Mouse (Mus musculus) intestine, postnatal 0 days (tissue): ENCODE results near the gene Amotl2. TPM values are rescaled to one million over a fixed set of nuclear protein-coding genes. Genes with fewer than 3 reads are reported as not detected.

Source experiments
- ATAC-seq: fragments of 200-750 bp; cut with Nextera tagmentation; 2 replicates; pipeline ENCODE4 v1.8.0; 2017; ENCODE audit warnings: mild to moderate bottlenecking, moderate TSS enrichment, moderate library complexity
- H3K27ac ChIP-seq: fragments of 300-500 bp; sonication (generic); 2 replicates; pipeline ENCODE4 v1.5.1; 2014; ENCODE audit warnings: mild to moderate bottlenecking, low read depth, low read length, moderate library complexity
- H3K27me3 ChIP-seq: fragments of 300-500 bp; sonication (generic); replicated peaks from 2 replicates; pipeline ENCODE4 v1.6.1; 2014; ENCODE audit warnings: low read length, mixed read lengths; ENCODE audit not compliant: control insufficient read depth, insufficient read depth
- H3K36me3 ChIP-seq: fragments of 300-500 bp; sonication (generic); 2 replicates; pipeline ENCODE4 v1.6.1; 2014; ENCODE audit warnings: mild to moderate bottlenecking, moderate library complexity; ENCODE audit not compliant: control insufficient read depth, insufficient read depth
- H3K4me1 ChIP-seq: fragments of 300-500 bp; sonication (generic); replicated peaks from 2 replicates; pipeline ENCODE4 v1.6.1; 2014; ENCODE audit warnings: antibody characterized with exemption, low read length, mixed read lengths; ENCODE audit not compliant: control insufficient read depth, insufficient read depth
- H3K4me2 ChIP-seq: fragments of 300-500 bp; sonication (generic); replicated peaks from 2 replicates; pipeline ENCODE4 v1.6.1; 2014; ENCODE audit warnings: low read depth, mild to moderate bottlenecking, moderate library complexity
- H3K4me3 ChIP-seq: fragments of 300-500 bp; sonication (generic); 2 replicates; pipeline ENCODE4 v1.5.1; 2014; ENCODE audit warnings: low read depth, low read length
- H3K9ac ChIP-seq: fragments of 300-500 bp; sonication (generic); 2 replicates; pipeline ENCODE4 v1.6.1; 2014; ENCODE audit warnings: mild to moderate bottlenecking, low read depth, low read length
- H3K9me3 ChIP-seq: fragments of 300-500 bp; sonication (generic); 2 replicates; pipeline ENCODE4 v1.6.1; 2016; ENCODE audit warnings: mixed run types; ENCODE audit not compliant: control insufficient read depth
- CTCF ChIP-seq: sonication (generic); IDR thresholded peaks from 2 replicates; pipeline ENCODE4 v1.5.1; 2016; ENCODE audit warnings: low read depth, mild to moderate bottlenecking, control low read depth, antibody characterized with exemption, moderate library complexity
- WGBS: fragments of 180-500 bp; shearing (Covaris S2); extraction: QIAGEN DNeasy Blood & Tissue Kit; methylation state at CpG from one replicate; pipeline ENCODE4 v1.1.7; 2014; 5-methylcytosine and 5-hydroxymethylcytosine counted together
- polyA plus RNA-seq: library from polyadenylated mRNA; unstranded; fragments of >200 nt; fragmentation: Nextera tagmentation; extraction: Ambion mirVana; gene quantifications from 2 replicates; pipeline ENCODE4 v1.2.1, GENCODE M21; 2015

Amotl2 gene
- polyA plus RNA-seq, 1 experiment from 2014 or later, result 12.4 TPM

GRCm38 (mm10) chr9:102701042-102701441 lies 15.4 kb upstream of the Amotl2 start:
- Histone ChIP-seq H3K4me1 (no peaks in the 10 kb centered on the region), H3K36me3 (no peaks in the 10 kb centered on the region), H3K27ac (no peak overlapping the region), H3K27me3 (no peaks in the 10 kb centered on the region), H3K4me3 (no peak overlapping the region), H3K4me2 (no peak overlapping the region), H3K9me3 (no peaks in the 10 kb centered on the region), H3K9ac (no peak overlapping the region)
- 87% methylated on average over 6 of the region's 6 CpGs for WGBS
- TF ChIP-seq CTCF, result no peak
- no peak for ATAC-seq

GRCm38 (mm10) chr9:102709504-102710135 lies 6.9 kb upstream of the Amotl2 start:
- H3K36me3 ChIP-seq, result no peaks in the 10 kb centered on the region
- 77% methylated on average over 15 of the region's 15 CpGs for WGBS
- H3K27ac ChIP-seq, result no peak overlapping the region
- no peaks in the 10 kb centered on the region for H3K4me1 ChIP-seq
- H3K9ac ChIP-seq, result no peak overlapping the region
- no peak overlapping the region for H3K4me2 ChIP-seq
- H3K4me3 ChIP-seq, result no peak overlapping the region
- H3K9me3 ChIP-seq, result no peaks in the 10 kb centered on the region
- ATAC-seq, result no peak
- no peak for TF ChIP-seq CTCF
- H3K27me3 ChIP-seq, result no peaks in the 10 kb centered on the region

GRCm38 (mm10) chr9:102710520-102710919 lies 6.0 kb upstream of the Amotl2 start:
- no peak overlapping the region for H3K4me2 ChIP-seq
- no peak overlapping the region for H3K4me3 ChIP-seq
- whole genome bisulfite sequencing, result 79% methylated on average over 5 of the region's 5 CpGs
- H3K27me3 ChIP-seq, result no peaks in the 10 kb centered on the region
- TF ChIP-seq CTCF, result no peak
- H3K36me3 ChIP-seq, result no peaks in the 10 kb centered on the region
- H3K9ac ChIP-seq, result no peak overlapping the region
- ATAC-seq, result no peak
- H3K27ac ChIP-seq, result no peak overlapping the region
- no peaks in the 10 kb centered on the region for H3K9me3 ChIP-seq
- H3K4me1 ChIP-seq, result no peaks in the 10 kb centered on the region

- peak; percentile 88 for TF ChIP-seq CTCF
- WGBS, result 71% methylated on average over 2 of the region's 2 CpGs
- Histone ChIP-seq H3K27ac (no peak overlapping the region), H3K27me3 (no peaks in the 10 kb centered on the region), H3K36me3 (no peaks in the 10 kb centered on the region), H3K9ac (no peak overlapping the region), H3K4me3 (no peak overlapping the region), H3K4me2 (no peak overlapping the region), H3K9me3 (no peaks in the 10 kb centered on the region), H3K4me1 (no peaks in the 10 kb centered on the region)
- ATAC-seq, result no peak
Observed at GRCm38 (mm10) chr9:102713797-102714196, 2.7 kb upstream of the Amotl2 start.

GRCm38 (mm10) chr9:102714893-102715505 lies 1.5 kb upstream of the Amotl2 start:
- Histone ChIP-seq H3K27ac (no peak overlapping the region), H3K9me3 (no peaks in the 10 kb centered on the region), H3K27me3 (no peaks in the 10 kb centered on the region), H3K4me2 (no peak overlapping the region), H3K9ac (no peak overlapping the region), H3K4me1 (no peaks in the 10 kb centered on the region), H3K4me3 (no peak overlapping the region), H3K36me3 (peaks cover 3% of the 10 kb centered on the region)
- 0 out of 2 replicates have a peak, but pooled peaks have one; percentile 15 for TF ChIP-seq CTCF
- ATAC-seq, result no peak
- 20% methylated on average over 7 of the region's 7 CpGs for WGBS

GRCm38 (mm10) chr9:102715506-102715900 lies 969 bp upstream of the Amotl2 start:
- no peak for ATAC-seq

More at GRCm38 (mm10) chr9:102715506-102715900, 969 bp upstream of the Amotl2 start:
- Histone ChIP-seq H3K27me3 (no peaks in the 10 kb centered on the region), H3K9ac (no peak overlapping the region), H3K4me3 (no peak overlapping the region), H3K36me3 (peaks cover 8% of the 10 kb centered on the region), H3K27ac (no peak overlapping the region), H3K4me2 (no peak overlapping the region), H3K9me3 (no peaks in the 10 kb centered on the region), H3K4me1 (no peaks in the 10 kb centered on the region)
- WGBS, result 72% methylated on average over 2 of the region's 2 CpGs
- TF ChIP-seq CTCF, result no peak
